Mouse (Mus musculus) MEL (cell line): ENCODE measurements at regions not wholly inside any gene's neighbourhood (a gene's known extent, or its start where the extent isn't known, plus 50 kb on each side); places are given as distances from the start of the nearest gene placed in this dataset.

Source experiments
- DNase-seq: peaks from one replicate; pipeline ENCODE4 v3.0.0; 2011; ENCODE audit warnings: low read depth, low spot score
- H3K27ac ChIP-seq: 2 replicates; pipeline ENCODE4 v1.5.1; 2012; ENCODE audit warnings: low read depth, mild to moderate bottlenecking, control low read depth, low read length, moderate library complexity; ENCODE audit not compliant: control insufficient read depth
- H3K27me3 ChIP-seq, 2 experiments: fragments of 150-350 bp in 1 of 2; sonication (generic) in 1 of 2; 2 replicates each; pipeline ENCODE4 v1.6.1; 2012; ENCODE audit warnings: low read length in 2 of 2, mild to moderate bottlenecking in 2 of 2, improper control_type of control experiment in 1 of 2, moderate library complexity in 1 of 2; ENCODE audit not compliant: insufficient read depth in 2 of 2, control insufficient read depth in 1 of 2
- H3K36me3 ChIP-seq, 2 experiments: 2 replicates each; pipeline ENCODE4 v1.6.1; 2012 to 2014; ENCODE audit warnings: low read length in 2 of 2, improper control_type of control experiment in 1 of 2, inconsistent platforms in 1 of 2, mild to moderate bottlenecking in 1 of 2; ENCODE audit not compliant: insufficient read depth in 2 of 2, control insufficient read depth in 1 of 2
- H3K4me1 ChIP-seq, 2 experiments: fragments of 150-350 bp in 1 of 2; sonication (generic) in 1 of 2; 2 replicates each; pipeline ENCODE4 v1.6.1; 2012; ENCODE audit warnings: low read length in 2 of 2, improper control_type of control experiment in 1 of 2, mild to moderate bottlenecking in 1 of 2; ENCODE audit not compliant: insufficient read depth in 2 of 2, control insufficient read depth in 1 of 2
- H3K4me3 ChIP-seq, 2 experiments: fragments of 150-350 bp in 1 of 2; sonication (generic) in 1 of 2; 2 replicates each; pipeline ENCODE4 v1.5.1; 2012; ENCODE audit warnings: low read depth in 2 of 2, low read length in 2 of 2, mild to moderate bottlenecking in 2 of 2, moderate library complexity in 2 of 2, control low read depth in 1 of 2, improper control_type of control experiment in 1 of 2; ENCODE audit not compliant: control insufficient read depth in 1 of 2, insufficient read depth in 1 of 2
- H3K79me2 ChIP-seq: 2 replicates; pipeline ENCODE4 v1.6.1; 2012; ENCODE audit warnings: mild to moderate bottlenecking, low read length, moderate library complexity; ENCODE audit not compliant: control insufficient read depth, poor library complexity, insufficient read depth
- H3K9ac ChIP-seq: 2 replicates; pipeline ENCODE4 v1.6.1; 2012; ENCODE audit warnings: low read depth, mild to moderate bottlenecking, control low read depth, low read length, moderate library complexity; ENCODE audit not compliant: control insufficient read depth, poor library complexity, severe bottlenecking
- H3K9me3 ChIP-seq: fragments of 150-350 bp; sonication (generic); replicated peaks from 2 replicates; pipeline ENCODE4 v1.6.1; 2012; ENCODE audit warnings: mild to moderate bottlenecking, low read length, improper control_type of control experiment, moderate library complexity; ENCODE audit not compliant: insufficient read depth
- CHD2 ChIP-seq: IDR thresholded peaks from 2 replicates; pipeline ENCODE4 v1.6.1; 2011; ENCODE audit warnings: low read length, improper control_type of control experiment
- CTCF ChIP-seq, 3 experiments: IDR thresholded peaks in 2 of 3; conservative IDR thresholded peaks in 1 of 3; 2 replicates each; pipeline ENCODE4 v1.5.1; 2011 to 2012; ENCODE audit warnings: low read length in 3 of 3, low read depth in 2 of 3, mild to moderate bottlenecking in 2 of 3, improper control_type of control experiment in 1 of 3, inconsistent platforms in 1 of 3, mixed read lengths in 1 of 3, moderate library complexity in 1 of 3; ENCODE audit not compliant: control insufficient read depth in 1 of 3, insufficient read depth in 1 of 3, poor library complexity in 1 of 3, severe bottlenecking in 1 of 3
- E2F4 ChIP-seq: IDR thresholded peaks from 2 replicates; pipeline ENCODE4 v1.6.1; 2011; ENCODE audit warnings: low read depth, low read length, improper control_type of control experiment, borderline replicate concordance
- ELF1 ChIP-seq: IDR thresholded peaks from 2 replicates; pipeline ENCODE4 v1.6.1; 2014; ENCODE audit warnings: low read depth, mild to moderate bottlenecking, inconsistent platforms, low read length, improper control_type of control experiment, moderate library complexity
- GATA1 ChIP-seq: IDR thresholded peaks from 2 replicates; pipeline ENCODE4 v1.6.1; 2011; ENCODE audit warnings: low read depth, low read length, improper control_type of control experiment
- HCFC1 ChIP-seq: IDR thresholded peaks from 2 replicates; pipeline ENCODE4 v1.6.1; 2012; ENCODE audit warnings: low read depth, mild to moderate bottlenecking, inconsistent platforms, low read length, improper control_type of control experiment, moderate library complexity
- JUND ChIP-seq: IDR thresholded peaks from 2 replicates; pipeline ENCODE4 v1.6.1; 2011; ENCODE audit warnings: low read depth, mild to moderate bottlenecking, improper control_type of control experiment, low read length
- KAT2A ChIP-seq: conservative IDR thresholded peaks from 2 replicates; pipeline ENCODE4 v1.6.1; 2012; ENCODE audit warnings: low read depth, low read length, improper control_type of control experiment, inconsistent platforms
- MAFK ChIP-seq: IDR thresholded peaks from 2 replicates; pipeline ENCODE4 v1.6.1; 2011; ENCODE audit warnings: low read depth, mild to moderate bottlenecking, low read length, improper control_type of control experiment, borderline replicate concordance
- MAX ChIP-seq: IDR thresholded peaks from 2 replicates; pipeline ENCODE4 v1.6.1; 2011; ENCODE audit warnings: low read length, improper control_type of control experiment
- MAZ ChIP-seq: IDR thresholded peaks from 2 replicates; pipeline ENCODE4 v1.6.1; 2012; ENCODE audit warnings: low read depth, mild to moderate bottlenecking, inconsistent platforms, low read length, improper control_type of control experiment
- MEF2A ChIP-seq: IDR thresholded peaks from 2 replicates; pipeline ENCODE4 v1.6.1; 2014; ENCODE audit warnings: low read depth, mild to moderate bottlenecking, inconsistent platforms, low read length, improper control_type of control experiment; ENCODE audit not compliant: poor library complexity, insufficient replicate concordance, severe bottlenecking; ENCODE audit errors: extremely low read depth
- MYB ChIP-seq: IDR thresholded peaks from 2 replicates; pipeline ENCODE4 v1.6.1; 2011; ENCODE audit warnings: mild to moderate bottlenecking, low read depth, low read length, improper control_type of control experiment
- POLR2A ChIP-seq, 2 experiments: IDR thresholded peaks; 2 replicates each; pipeline ENCODE4 v1.6.1; 2011 to 2012; ENCODE audit warnings: low read length in 2 of 2, mild to moderate bottlenecking in 2 of 2, control low read depth in 1 of 2, improper control_type of control experiment in 1 of 2, low read depth in 1 of 2, moderate library complexity in 1 of 2; ENCODE audit not compliant: control insufficient read depth in 1 of 2, insufficient read depth in 1 of 2, poor library complexity in 1 of 2
- POLR2AphosphoS2 ChIP-seq: IDR thresholded peaks from 2 replicates; pipeline ENCODE4 v1.6.1; 2011; ENCODE audit warnings: low read length, improper control_type of control experiment
- RCOR1 ChIP-seq: IDR thresholded peaks from 2 replicates; pipeline ENCODE4 v1.6.1; 2012; ENCODE audit warnings: low read depth, mild to moderate bottlenecking, inconsistent platforms, low read length, improper control_type of control experiment
- SIN3A ChIP-seq: IDR thresholded peaks from 2 replicates; pipeline ENCODE4 v1.6.1; 2012; ENCODE audit warnings: low read length, improper control_type of control experiment, inconsistent platforms
- SMC3 ChIP-seq: IDR thresholded peaks from 2 replicates; pipeline ENCODE4 v1.6.1; 2011; ENCODE audit warnings: low read depth, low read length, improper control_type of control experiment
- USF2 ChIP-seq, 2 experiments: IDR thresholded peaks; 2 replicates each; pipeline ENCODE4 v1.6.1; 2011 to 2012; ENCODE audit warnings: improper control_type of control experiment in 2 of 2, low read length in 2 of 2, borderline replicate concordance in 1 of 2, inconsistent platforms in 1 of 2, low read depth in 1 of 2, mild to moderate bottlenecking in 1 of 2; ENCODE audit not compliant: insufficient read depth in 1 of 2
- ZC3H11A ChIP-seq: IDR thresholded peaks from 2 replicates; pipeline ENCODE4 v1.6.1; 2012; ENCODE audit warnings: low read depth, mild to moderate bottlenecking, inconsistent platforms, low read length, improper control_type of control experiment
- ZKSCAN1 ChIP-seq: IDR thresholded peaks from 2 replicates; pipeline ENCODE4 v1.6.1; 2012; ENCODE audit warnings: low read depth, mild to moderate bottlenecking, inconsistent platforms, low read length, improper control_type of control experiment, moderate library complexity
- ZNF384 ChIP-seq: IDR thresholded peaks from 2 replicates; pipeline ENCODE4 v1.6.1; 2012; ENCODE audit warnings: low read depth, mild to moderate bottlenecking, inconsistent platforms, low read length, improper control_type of control experiment

DNA sequence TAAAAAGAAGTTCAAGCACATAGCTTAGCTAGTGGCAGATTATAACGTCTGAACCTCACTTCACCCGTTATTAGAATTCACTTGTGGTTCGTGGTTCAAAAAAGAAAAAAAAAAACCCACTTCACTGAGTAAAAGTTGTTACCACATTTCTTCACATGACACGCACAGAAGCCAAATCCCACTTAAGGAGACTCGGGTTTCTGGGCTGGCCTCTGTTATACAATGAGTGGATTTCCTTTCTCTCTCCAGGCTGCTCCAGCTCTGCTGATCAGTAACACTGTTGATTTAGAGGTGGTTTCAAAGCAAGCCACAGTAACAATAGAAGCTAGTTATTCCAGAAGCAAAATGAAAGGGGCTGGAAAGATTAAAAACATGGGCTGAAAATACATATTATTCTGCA lies 147.4 kb downstream of the Rnd3 start:
- no peak for DNase-seq

DNA sequence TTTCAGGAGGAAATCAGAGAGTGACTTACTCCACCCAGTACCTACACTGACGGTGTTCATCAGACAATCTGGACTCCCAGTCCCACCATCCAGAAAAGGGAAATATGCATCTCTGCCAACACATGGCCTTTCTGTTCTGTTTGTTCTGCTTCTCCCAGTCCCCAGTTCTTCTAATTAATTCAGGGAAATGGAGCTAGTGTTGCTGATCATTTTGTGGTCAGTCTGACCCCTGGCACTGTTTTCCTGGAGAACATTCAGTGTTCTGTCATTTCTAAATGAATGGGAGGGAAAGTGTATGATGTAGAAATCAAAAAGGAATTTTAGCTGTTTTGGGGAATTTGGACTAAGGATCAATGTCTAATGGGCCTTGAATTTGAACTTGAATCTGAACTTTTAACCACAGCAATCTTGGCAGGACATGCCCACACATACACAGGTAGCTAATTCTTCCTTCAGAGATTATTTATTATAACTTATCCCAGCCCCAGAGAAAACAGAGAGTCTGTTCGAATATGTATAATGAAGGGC lies 165.0 kb downstream of the Rnd3 start:
- H3K4me3 ChIP-seq: no peak overlapping the region
- H3K4me1 ChIP-seq: no peaks in the 10 kb centered on the region
- TF ChIP-seq POLR2AphosphoS2 (no peak), MYB (no peak), KAT2A (no peak), HCFC1 (no peak), MAFK (no peak), CTCF (IDR thresholded peaks at IDR 0.05 in 2 of 3, conservative IDR thresholded peaks at IDR 0.05 in 1 of 3; ENCODE audit: control insufficient read depth in 1 of 3, insufficient read depth in 1 of 3, low read depth in 2 of 3, low read length in 3 of 3, poor library complexity in 1 of 3, severe bottlenecking in 1 of 3) (no peak), MAZ (no peak), SIN3A (no peak), CHD2 (no peak), ZKSCAN1 (no peak), RCOR1 (no peak), MAX (no peak), ELF1 (no peak), E2F4 (no peak), SMC3 (no peak), POLR2A (IDR thresholded peaks at IDR 0.05; ENCODE audit: control insufficient read depth in 1 of 2, insufficient read depth in 1 of 2, low read depth in 1 of 2, low read length in 2 of 2, poor library complexity in 1 of 2) (no peak), ZC3H11A (no peak), GATA1 (no peak), USF2 (IDR thresholded peaks at IDR 0.05; ENCODE audit: borderline replicate concordance in 1 of 2, insufficient read depth in 1 of 2, low read depth in 1 of 2, low read length in 2 of 2) (no peak), MEF2A (no peak)
- no peak overlapping the region for H3K27ac ChIP-seq
- H3K36me3 ChIP-seq: no peaks in the 10 kb centered on the region
- no peaks in the 10 kb centered on the region for H3K79me2 ChIP-seq
- no peaks in the 10 kb centered on the region for H3K9me3 ChIP-seq
- H3K27me3 ChIP-seq: no peaks in the 10 kb centered on the region
- no peak for DNase-seq
- H3K9ac ChIP-seq: no peak overlapping the region

More for the DNA sequence above, 147.4 kb downstream of the Rnd3 start:
- H3K36me3 ChIP-seq: no peaks in the 10 kb centered on the region
- no peaks in the 10 kb centered on the region for H3K27me3 ChIP-seq
- H3K79me2 ChIP-seq: no peaks in the 10 kb centered on the region
- H3K9me3 ChIP-seq: no peaks in the 10 kb centered on the region
- H3K27ac ChIP-seq: no peak overlapping the region
- H3K4me3 ChIP-seq: no peak overlapping the region
- no peak overlapping the region for H3K9ac ChIP-seq
- no peaks in the 10 kb centered on the region for H3K4me1 ChIP-seq
- TF ChIP-seq HCFC1: no peak
- no peak for TF ChIP-seq JUND
- TF ChIP-seq SMC3: no peak
- no peak for TF ChIP-seq SIN3A
- TF ChIP-seq ZNF384: no peak
- no peak for TF ChIP-seq MAX
